Mouse (Mus musculus) intestine, postnatal 0 days (tissue): ENCODE measurements around the gene Tmem117. TPM values are rescaled to one million over a fixed set of nuclear protein-coding genes. Genes with fewer than 3 reads are reported as not detected.

Experiments used
- ATAC-seq: fragments of 200-750 bp; cut with Nextera tagmentation; 2 replicates; pipeline ENCODE4 v1.8.0; 2017; ENCODE audit warnings: mild to moderate bottlenecking, moderate TSS enrichment, moderate library complexity
- H3K27ac ChIP-seq: fragments of 300-500 bp; sonication (generic); 2 replicates; pipeline ENCODE4 v1.5.1; 2014; ENCODE audit warnings: mild to moderate bottlenecking, low read depth, low read length, moderate library complexity
- H3K27me3 ChIP-seq: fragments of 300-500 bp; sonication (generic); replicated peaks from 2 replicates; pipeline ENCODE4 v1.6.1; 2014; ENCODE audit warnings: low read length, mixed read lengths; ENCODE audit not compliant: control insufficient read depth, insufficient read depth
- H3K36me3 ChIP-seq: fragments of 300-500 bp; sonication (generic); 2 replicates; pipeline ENCODE4 v1.6.1; 2014; ENCODE audit warnings: mild to moderate bottlenecking, moderate library complexity; ENCODE audit not compliant: control insufficient read depth, insufficient read depth
- H3K4me1 ChIP-seq: fragments of 300-500 bp; sonication (generic); replicated peaks from 2 replicates; pipeline ENCODE4 v1.6.1; 2014; ENCODE audit warnings: antibody characterized with exemption, low read length, mixed read lengths; ENCODE audit not compliant: control insufficient read depth, insufficient read depth
- H3K4me2 ChIP-seq: fragments of 300-500 bp; sonication (generic); replicated peaks from 2 replicates; pipeline ENCODE4 v1.6.1; 2014; ENCODE audit warnings: low read depth, mild to moderate bottlenecking, moderate library complexity
- H3K4me3 ChIP-seq: fragments of 300-500 bp; sonication (generic); 2 replicates; pipeline ENCODE4 v1.5.1; 2014; ENCODE audit warnings: low read depth, low read length
- H3K9ac ChIP-seq: fragments of 300-500 bp; sonication (generic); 2 replicates; pipeline ENCODE4 v1.6.1; 2014; ENCODE audit warnings: mild to moderate bottlenecking, low read depth, low read length
- H3K9me3 ChIP-seq: fragments of 300-500 bp; sonication (generic); 2 replicates; pipeline ENCODE4 v1.6.1; 2016; ENCODE audit warnings: mixed run types; ENCODE audit not compliant: control insufficient read depth
- CTCF ChIP-seq: sonication (generic); IDR thresholded peaks from 2 replicates; pipeline ENCODE4 v1.5.1; 2016; ENCODE audit warnings: low read depth, mild to moderate bottlenecking, control low read depth, antibody characterized with exemption, moderate library complexity
- WGBS: fragments of 180-500 bp; shearing (Covaris S2); extraction: QIAGEN DNeasy Blood & Tissue Kit; methylation state at CpG from one replicate; pipeline ENCODE4 v1.1.7; 2014; 5-methylcytosine and 5-hydroxymethylcytosine counted together
- polyA plus RNA-seq: library from polyadenylated mRNA; unstranded; fragments of >200 nt; fragmentation: Nextera tagmentation; extraction: Ambion mirVana; gene quantifications from 2 replicates; pipeline ENCODE4 v1.2.1, GENCODE M21; 2015

Gene Tmem117
- polyA plus RNA-seq, 1 experiment from 2014 or later, result 2.7 TPM

- Histone ChIP-seq H3K27me3 (no peaks in the 10 kb centered on the region), H3K27ac (no peak overlapping the region), H3K9me3 (no peaks in the 10 kb centered on the region), H3K4me3 (no peak overlapping the region), H3K4me2 (no peak overlapping the region), H3K4me1 (no peaks in the 10 kb centered on the region), H3K9ac (no peak overlapping the region), H3K36me3 (no peaks in the 10 kb centered on the region)
- TF ChIP-seq CTCF, result no peak
- 68% methylated on average over 6 of the region's 6 CpGs for WGBS
- 0 out of 2 replicates have a peak, but pooled peaks have one; percentile 22 for ATAC-seq
Observed at GRCm38 (mm10) chr15:94967004-94967403, 338.0 kb downstream of the Tmem117 start.

DNA sequence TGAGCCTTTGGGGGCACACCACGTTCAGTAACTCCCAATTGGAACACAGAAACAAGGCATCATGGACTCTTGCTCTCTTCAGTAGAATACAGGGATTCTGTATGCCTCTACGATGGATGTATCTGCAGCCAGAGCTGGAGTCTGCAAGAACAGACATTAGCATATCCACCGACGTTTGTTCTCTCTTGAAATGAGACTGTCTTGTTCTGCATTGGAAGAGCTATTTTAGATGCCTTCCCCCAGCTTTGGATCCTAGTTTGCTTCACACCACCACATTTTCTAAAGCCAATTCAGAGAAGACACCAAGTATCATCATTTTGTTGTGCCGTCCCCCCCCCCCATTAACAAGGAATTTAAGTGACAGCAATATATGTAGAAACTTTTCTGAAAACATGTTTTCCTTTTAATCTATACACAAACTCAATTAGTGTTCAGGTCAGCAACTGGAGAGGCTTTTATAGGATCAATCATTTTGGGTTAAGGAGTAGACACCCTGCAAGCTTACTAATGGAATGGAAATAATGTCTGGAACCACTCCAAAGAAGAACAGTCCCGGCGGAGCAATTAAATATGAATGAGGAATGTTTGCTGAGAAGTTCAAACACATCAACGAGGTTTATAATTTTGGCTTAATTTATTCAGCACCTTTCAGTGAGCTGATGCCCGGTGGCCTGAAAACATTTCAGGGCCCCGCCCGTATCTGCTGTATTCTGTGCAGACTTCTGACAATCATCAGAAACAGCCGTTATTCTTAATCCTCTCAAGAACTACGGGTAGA is 339.6 kb downstream of the Tmem117 start:
- 73% methylated on average over 13 of the region's 13 CpGs for WGBS
- no peak overlapping the region for H3K27ac ChIP-seq
- H3K9me3 ChIP-seq, result no peaks in the 10 kb centered on the region
- H3K4me3 ChIP-seq, result no peak overlapping the region
- no peak for TF ChIP-seq CTCF
- H3K4me2 ChIP-seq, result no peak overlapping the region
- no peaks in the 10 kb centered on the region for H3K27me3 ChIP-seq
- H3K9ac ChIP-seq, result no peak overlapping the region
- no peaks in the 10 kb centered on the region for H3K4me1 ChIP-seq
- no peaks in the 10 kb centered on the region for H3K36me3 ChIP-seq
- ATAC-seq, result no peak

DNA sequence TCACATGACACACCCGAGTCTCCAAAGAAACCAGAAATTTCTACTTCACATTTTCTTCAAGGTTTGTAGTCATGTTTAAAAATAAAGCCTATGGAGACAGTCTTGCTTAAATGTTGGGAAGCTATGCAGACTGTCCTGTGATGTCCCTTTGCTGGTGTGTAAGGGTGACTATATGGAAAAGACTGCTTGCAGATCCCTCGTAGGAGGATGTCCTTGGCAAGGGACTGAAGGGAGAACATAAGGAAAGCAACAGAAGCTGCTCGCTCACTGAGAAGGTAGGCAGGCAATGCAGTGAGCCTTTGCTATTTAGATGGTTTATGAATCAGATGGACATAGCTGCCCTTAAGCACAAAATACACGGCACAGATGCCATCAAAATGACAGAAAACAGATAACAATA is 352.8 kb downstream of the Tmem117 start:
- H3K4me1 ChIP-seq, result no peaks in the 10 kb centered on the region
- no peaks in the 10 kb centered on the region for H3K36me3 ChIP-seq
- H3K9me3 ChIP-seq, result peaks cover 5% of the 10 kb centered on the region; the same call in 1 of the 2 replicates
- no peak overlapping the region for H3K9ac ChIP-seq
- no peak overlapping the region for H3K27ac ChIP-seq
- 78% methylated on average over 4 of the region's 4 CpGs for WGBS
- no peaks in the 10 kb centered on the region for H3K27me3 ChIP-seq
- no peak for TF ChIP-seq CTCF
- H3K4me3 ChIP-seq, result no peak overlapping the region
- no peak overlapping the region for H3K4me2 ChIP-seq
- no peak for ATAC-seq

GRCm38 (mm10) chr15:94995352-94995751 is 366.3 kb downstream of the Tmem117 start:
- WGBS, result 86% methylated on average over 9 of the region's 9 CpGs
- Histone ChIP-seq H3K4me3 (no peak overlapping the region), H3K4me1 (no peaks in the 10 kb centered on the region), H3K9ac (no peak overlapping the region), H3K9me3 (no peaks in the 10 kb centered on the region), H3K27me3 (no peaks in the 10 kb centered on the region), H3K4me2 (no peak overlapping the region), H3K27ac (no peak overlapping the region), H3K36me3 (no peaks in the 10 kb centered on the region)
- no peak for TF ChIP-seq CTCF
- no peak for ATAC-seq

GRCm38 (mm10) chr15:95005121-95005824 is 376.2 kb downstream of the Tmem117 start:
- no peak for ATAC-seq
- no peak for TF ChIP-seq CTCF
- 61% methylated on average over 8 of the region's 8 CpGs for WGBS

GRCm38 (mm10) chr15:95022251-95022650 is 393.2 kb downstream of the Tmem117 start:
- Histone ChIP-seq H3K4me3 (no peak overlapping the region), H3K4me2 (no peak overlapping the region), H3K27me3 (no peaks in the 10 kb centered on the region), H3K4me1 (no peaks in the 10 kb centered on the region), H3K27ac (no peak overlapping the region), H3K36me3 (no peaks in the 10 kb centered on the region), H3K9me3 (no peaks in the 10 kb centered on the region), H3K9ac (no peak overlapping the region)
- 72% methylated on average over 7 of the region's 7 CpGs for WGBS
- no peak for TF ChIP-seq CTCF
- no peak for ATAC-seq

More at GRCm38 (mm10) chr15:95005121-95005824, 376.2 kb downstream of the Tmem117 start:
- Histone ChIP-seq H3K4me3 (no peak overlapping the region), H3K9me3 (no peaks in the 10 kb centered on the region), H3K4me1 (no peaks in the 10 kb centered on the region), H3K9ac (no peak overlapping the region), H3K27ac (no peak overlapping the region), H3K4me2 (no peak overlapping the region), H3K27me3 (no peaks in the 10 kb centered on the region), H3K36me3 (no peaks in the 10 kb centered on the region)
